Mouse (Mus musculus): ENCODE measurements at regions not wholly inside any gene's neighbourhood (a gene's known extent, or its start where the extent isn't known, plus 50 kb on each side); places are given as distances from the start of the nearest gene placed in this dataset.

DNA sequence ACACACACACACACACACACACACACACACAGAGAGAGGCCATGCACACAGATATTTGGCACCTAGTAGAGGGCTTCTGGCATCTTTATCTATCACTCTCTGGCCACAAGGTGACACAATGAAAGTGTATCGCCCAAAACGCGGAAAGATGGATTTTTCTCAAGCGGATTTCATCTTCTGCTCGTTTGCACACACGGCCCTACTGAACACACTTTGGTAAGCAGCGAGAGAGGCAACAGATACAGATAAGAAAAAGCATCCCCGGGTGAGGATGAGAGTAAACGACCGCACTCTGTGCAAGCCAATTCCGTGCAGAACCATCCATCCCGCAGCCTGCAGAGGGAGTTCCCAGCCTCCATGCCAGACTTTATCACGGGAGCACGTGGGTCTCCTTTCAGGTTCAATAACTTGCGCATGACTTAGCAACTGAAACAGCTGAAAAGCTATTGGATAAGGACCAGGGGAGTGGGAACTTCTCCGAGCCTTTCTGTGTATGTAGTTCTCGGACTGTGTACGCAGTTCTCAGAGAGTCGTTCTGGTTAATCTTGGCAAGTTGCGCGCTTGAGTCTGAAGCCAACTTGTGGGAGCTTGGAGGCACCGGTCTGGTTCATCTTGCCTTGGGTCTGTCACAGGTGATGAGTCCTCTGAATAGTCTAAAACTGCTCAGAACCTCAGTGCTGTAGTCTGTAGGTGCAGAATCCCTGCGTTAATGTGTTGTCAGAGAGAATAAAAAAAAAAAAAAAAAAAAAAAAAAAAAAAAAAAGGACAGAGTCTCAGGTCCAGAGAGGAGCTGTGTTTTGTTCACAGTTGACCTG lies 97.2 kb upstream of the Tmem178 start:
- peak; percentile 16 to 28 for DNase-seq
- 52% methylated on average over 23 of the region's 23 CpGs for WGBS
- no peak overlapping the region for H3K27ac ChIP-seq
- peak; percentile 28; the same call in 1 of the 2 replicates for TF ChIP-seq CTCF (IDR thresholded peaks at IDR 0.05)
- TF ChIP-seq POLR2A (IDR thresholded peaks at IDR 0.05; ENCODE audit: insufficient read depth, low read depth, low read length): no peak
- no peaks in the 10 kb centered on the region for H3K27me3 ChIP-seq (ENCODE audit: control insufficient read depth, insufficient read depth, low read length)
- H3K9ac ChIP-seq (ENCODE audit: low read depth, low read length): no peak overlapping the region
- peak overlapping the region; percentile 16; the same call in 1 of the 2 replicates for H3K4me3 ChIP-seq
- no peaks in the 10 kb centered on the region; the same call in 1 of the 2 replicates for H3K4me1 ChIP-seq (ENCODE audit: control insufficient read depth, insufficient read depth, low read length)
- intact Hi-C loops (cut with DNase I): no loop called here
- H3K79me2 ChIP-seq (replicated peaks; ENCODE audit: control insufficient read depth, insufficient read depth, low read length): no peaks in the 10 kb centered on the region
- H3K36me3 ChIP-seq (ENCODE audit: control insufficient read depth, insufficient read depth, low read length): no peaks in the 10 kb centered on the region

DNA sequence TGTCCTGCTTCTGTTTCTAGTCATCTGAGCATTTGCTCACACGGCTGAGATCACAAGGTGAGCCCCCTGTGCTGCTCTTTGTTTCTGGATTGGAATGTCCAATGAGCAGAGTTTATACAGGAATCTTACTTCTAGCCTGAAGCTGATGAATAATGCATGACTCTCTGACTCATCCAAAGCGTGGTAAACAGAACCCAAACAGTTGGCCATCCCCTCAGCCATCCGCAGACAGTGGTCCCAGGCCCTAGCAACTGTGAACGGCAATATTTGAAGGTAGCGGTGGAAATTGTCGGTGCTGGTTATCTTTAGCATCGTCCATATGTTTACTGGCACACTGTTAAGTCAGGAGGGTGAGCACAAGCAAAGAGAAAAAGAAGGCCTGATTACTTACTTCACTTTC lies 99.1 kb upstream of the Tmem178 start:
- intact Hi-C loops (cut with DNase I): no loop called here
- Histone ChIP-seq H3K4me1 (ENCODE audit: control insufficient read depth, insufficient read depth, low read length) (no peaks in the 10 kb centered on the region; the same call in 1 of the 2 replicates), H3K79me2 (replicated peaks; ENCODE audit: control insufficient read depth, insufficient read depth, low read length) (no peaks in the 10 kb centered on the region), H3K27me3 (ENCODE audit: control insufficient read depth, insufficient read depth, low read length) (no peaks in the 10 kb centered on the region), H3K27ac (no peak overlapping the region), H3K36me3 (ENCODE audit: control insufficient read depth, insufficient read depth, low read length) (no peaks in the 10 kb centered on the region), H3K4me3 (no peak overlapping the region), H3K9ac (ENCODE audit: low read depth, low read length) (no peak overlapping the region)
- TF ChIP-seq EP300 (IDR thresholded peaks at IDR 0.05; ENCODE audit: insufficient read depth, low read depth, low read length) (no peak), POLR2A (IDR thresholded peaks at IDR 0.05; ENCODE audit: insufficient read depth, low read depth, low read length) (no peak), CTCF (IDR thresholded peaks at IDR 0.05) (no peak)
- 92% methylated on average over 7 of the region's 7 CpGs for WGBS
- no peak for DNase-seq

DNA sequence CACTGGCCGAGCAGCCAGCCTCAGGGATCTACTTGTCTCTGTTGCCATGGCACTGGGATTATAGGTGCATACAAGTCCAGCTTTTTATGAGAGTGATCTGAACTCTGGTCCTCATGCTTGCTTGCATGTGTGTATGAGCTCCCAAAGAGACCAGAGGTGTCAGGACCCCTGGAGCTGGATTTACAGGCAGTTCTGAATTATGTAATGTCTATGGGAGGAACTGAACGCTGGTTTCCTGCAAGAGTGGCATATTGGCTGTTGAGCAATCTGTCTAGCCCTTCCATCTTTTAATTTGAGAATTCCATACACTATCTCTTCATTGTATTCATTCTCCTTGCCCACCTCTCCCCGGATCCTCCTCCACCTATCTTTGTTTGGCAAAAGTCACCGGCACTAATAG lies 102.5 kb upstream of the Tmem178 start:
- Histone ChIP-seq H3K36me3 (ENCODE audit: control insufficient read depth, insufficient read depth, low read length) (no peaks in the 10 kb centered on the region), H3K4me3 (no peak overlapping the region), H3K9ac (ENCODE audit: low read depth, low read length) (no peak overlapping the region), H3K27ac (no peak overlapping the region), H3K4me1 (ENCODE audit: control insufficient read depth, insufficient read depth, low read length) (no peaks in the 10 kb centered on the region), H3K79me2 (replicated peaks; ENCODE audit: control insufficient read depth, insufficient read depth, low read length) (no peaks in the 10 kb centered on the region), H3K27me3 (ENCODE audit: control insufficient read depth, insufficient read depth, low read length) (no peaks in the 10 kb centered on the region)
- TF ChIP-seq POLR2A (IDR thresholded peaks at IDR 0.05; ENCODE audit: insufficient read depth, low read depth, low read length) (no peak), EP300 (IDR thresholded peaks at IDR 0.05; ENCODE audit: insufficient read depth, low read depth, low read length) (no peak), CTCF (IDR thresholded peaks at IDR 0.05) (no peak)
- intact Hi-C loops (cut with DNase I): no loop called here
- 95% methylated on average over 4 of the region's 4 CpGs for WGBS
- no peak for DNase-seq

DNA sequence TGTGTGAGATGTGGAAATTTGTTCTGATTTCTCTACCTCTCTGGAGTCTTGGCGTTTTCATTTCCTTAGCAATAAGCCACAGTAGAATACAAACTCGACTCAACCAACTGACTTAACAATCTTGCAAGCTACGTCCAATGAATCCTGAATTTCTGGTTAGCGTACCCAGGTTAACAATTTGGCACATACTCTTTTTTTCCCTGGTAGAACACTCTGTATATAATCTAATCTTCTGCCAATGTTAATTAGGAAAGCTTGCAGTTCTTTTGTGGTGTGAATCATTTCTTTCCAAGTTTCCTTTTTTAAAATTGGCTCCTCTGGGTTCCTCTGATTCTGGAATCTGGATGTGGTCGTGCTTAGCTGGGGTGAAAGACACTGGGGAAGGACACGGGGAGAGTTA lies 103.5 kb upstream of the Tmem178 start:
- intact Hi-C loops (cut with DNase I): no loop called here
- TF ChIP-seq CTCF (IDR thresholded peaks at IDR 0.05) (no peak), EP300 (IDR thresholded peaks at IDR 0.05; ENCODE audit: insufficient read depth, low read depth, low read length) (no peak), POLR2A (IDR thresholded peaks at IDR 0.05; ENCODE audit: insufficient read depth, low read depth, low read length) (no peak)
- WGBS: 77% methylated on average over 6 of the region's 6 CpGs

DNA sequence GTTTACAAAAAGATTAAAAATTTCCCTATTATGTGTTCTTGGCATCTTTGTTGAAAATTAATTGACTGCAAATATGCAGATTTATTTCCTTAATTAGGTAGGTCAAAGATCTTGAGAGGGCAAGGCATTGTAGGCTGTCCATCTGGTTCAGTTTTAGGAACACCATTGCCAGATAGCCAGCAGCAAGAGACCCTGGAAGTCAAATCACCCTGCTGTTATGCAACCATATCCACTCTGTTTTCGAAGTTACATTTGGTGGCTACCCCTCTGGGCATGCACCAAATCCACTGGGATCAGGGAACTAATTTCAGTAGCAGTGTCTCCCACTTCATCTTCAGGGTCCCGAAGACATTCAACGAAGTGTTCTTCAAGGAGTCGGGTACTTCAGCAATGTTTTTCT lies 104.0 kb upstream of the Tmem178 start:
- no peaks in the 10 kb centered on the region for H3K27me3 ChIP-seq (ENCODE audit: control insufficient read depth, insufficient read depth, low read length)
- DNase-seq: no peak
- no peaks in the 10 kb centered on the region for H3K4me1 ChIP-seq (ENCODE audit: control insufficient read depth, insufficient read depth, low read length)
- intact Hi-C loops (cut with DNase I): no loop called here
- no peak overlapping the region for H3K4me3 ChIP-seq
- no peak overlapping the region for H3K9ac ChIP-seq (ENCODE audit: low read depth, low read length)
- no peaks in the 10 kb centered on the region for H3K79me2 ChIP-seq (replicated peaks; ENCODE audit: control insufficient read depth, insufficient read depth, low read length)
- no peaks in the 10 kb centered on the region for H3K36me3 ChIP-seq (ENCODE audit: control insufficient read depth, insufficient read depth, low read length)
- no peak overlapping the region for H3K27ac ChIP-seq
- TF ChIP-seq CTCF (IDR thresholded peaks at IDR 0.05): no peak
- TF ChIP-seq POLR2A (IDR thresholded peaks at IDR 0.05; ENCODE audit: insufficient read depth, low read depth, low read length): no peak
- no peak for TF ChIP-seq EP300 (IDR thresholded peaks at IDR 0.05; ENCODE audit: insufficient read depth, low read depth, low read length)
- WGBS: 82% methylated on average over 4 of the region's 4 CpGs

More for the DNA sequence above, 103.5 kb upstream of the Tmem178 start:
- H3K4me1 ChIP-seq (ENCODE audit: control insufficient read depth, insufficient read depth, low read length): no peaks in the 10 kb centered on the region
- H3K27me3 ChIP-seq (ENCODE audit: control insufficient read depth, insufficient read depth, low read length): no peaks in the 10 kb centered on the region
- DNase-seq: no peak
- no peak overlapping the region for H3K9ac ChIP-seq (ENCODE audit: low read depth, low read length)
- no peak overlapping the region for H3K4me3 ChIP-seq
- no peak overlapping the region for H3K27ac ChIP-seq
- no peaks in the 10 kb centered on the region for H3K79me2 ChIP-seq (replicated peaks; ENCODE audit: control insufficient read depth, insufficient read depth, low read length)
- H3K36me3 ChIP-seq (ENCODE audit: control insufficient read depth, insufficient read depth, low read length): no peaks in the 10 kb centered on the region

- Histone ChIP-seq H3K27ac (no peak overlapping the region), H3K4me3 (no peak overlapping the region), H3K27me3 (ENCODE audit: control insufficient read depth, insufficient read depth, low read length) (no peaks in the 10 kb centered on the region), H3K36me3 (ENCODE audit: control insufficient read depth, insufficient read depth, low read length) (no peaks in the 10 kb centered on the region), H3K79me2 (replicated peaks; ENCODE audit: control insufficient read depth, insufficient read depth, low read length) (no peaks in the 10 kb centered on the region), H3K4me1 (ENCODE audit: control insufficient read depth, insufficient read depth, low read length) (no peaks in the 10 kb centered on the region), H3K9ac (ENCODE audit: low read depth, low read length) (no peak overlapping the region)
- no peak for DNase-seq
- intact Hi-C loops (cut with DNase I): no loop called here
- no peak for TF ChIP-seq CTCF (IDR thresholded peaks at IDR 0.05)
- TF ChIP-seq EP300 (IDR thresholded peaks at IDR 0.05; ENCODE audit: insufficient read depth, low read depth, low read length): no peak
- TF ChIP-seq POLR2A (IDR thresholded peaks at IDR 0.05; ENCODE audit: insufficient read depth, low read depth, low read length): no peak
Observed at GRCm38 (mm10) chr17:80834701-80835100, 106.4 kb upstream of the Map4k3 start.

All from heart, adult 2 months (tissue).